ENCODE assay signal across 25 mouse cellular contexts in genomic region chr1:53037443-53037871, GRCm38 (mm10). TPM values are rescaled to one million over a fixed set of nuclear protein-coding genes. Genes with fewer than 3 reads are reported as not detected.
A peak's percentile ranks its signal among the peaks of the same experiment; 100 is the strongest.
DNase-seq lines count a peak whose midpoint lies in the region; ATAC-seq lines count a peak whose summit lies in the region.
"Had no signal": no experiment of that assay in that cellular context is flagged by ENCODE, and none has a peak within 500 bp of the region (broad histone marks: within the 10 kb centered on the region; RNA-seq: fewer than 3 reads in every experiment).

No protein-coding gene starts in this region.

- WGBS in forebrain, embryonic 13.5 days = 84% methylated on average over 5 of the region's 5 CpGs
- 84% methylated on average over 5 of the region's 5 CpGs for WGBS in forebrain, embryonic 15.5 days
- WGBS in heart, embryonic 10.5 days = 64% methylated on average over 5 of the region's 5 CpGs
- WGBS in midbrain, embryonic 10.5 days = 89% methylated on average over 5 of the region's 5 CpGs

- H3K9me3 ChIP-seq in forebrain, embryonic 13.5 days (replicated peaks) = no peaks in the 10 kb centered on the region
- no peaks in the 10 kb centered on the region for H3K9me3 ChIP-seq in forebrain, embryonic 15.5 days
- no peaks in the 10 kb centered on the region for H3K9me3 ChIP-seq in heart, embryonic 10.5 days
- H3K9me3 ChIP-seq in midbrain, embryonic 10.5 days (replicated peaks) = no peaks in the 10 kb centered on the region
- H3K9me3 ChIP-seq: embryonic facial prominence, embryonic 15.5 days; forebrain, embryonic 10.5 days; G1E; intestine, embryonic 15.5 days; megakaryocyte, embryonic 14.5 days; midbrain, embryonic 15.5 days; neural tube, embryonic 15.5 days; stomach, embryonic 15.5 days had no signal

- 0 out of 2 replicates have a peak, but pooled peaks have one; percentile 6 for ATAC-seq in forebrain, embryonic 13.5 days
- no peak for ATAC-seq in forebrain, embryonic 15.5 days (replicated peaks)
- ATAC-seq: activated CD4-positive, CD25-positive, alpha-beta regulatory T cell, adult 4 months; intestine, embryonic 15.5 days; midbrain, embryonic 15.5 days had no signal

- H3K36me3 ChIP-seq in forebrain, embryonic 13.5 days (ENCODE audit: poor library complexity, severe bottlenecking) = no peaks in the 10 kb centered on the region
- H3K36me3 ChIP-seq in forebrain, embryonic 15.5 days = no peaks in the 10 kb centered on the region
- H3K36me3 ChIP-seq in heart, embryonic 10.5 days = no peaks in the 10 kb centered on the region
- no peaks in the 10 kb centered on the region for H3K36me3 ChIP-seq in midbrain, embryonic 10.5 days
- H3K36me3 ChIP-seq: embryonic facial prominence, embryonic 15.5 days; forebrain, embryonic 10.5 days; G1E; intestine, embryonic 15.5 days; midbrain, embryonic 15.5 days; neural tube, embryonic 15.5 days; stomach, embryonic 15.5 days had no signal

- no peak overlapping the region for H3K4me3 ChIP-seq in forebrain, embryonic 13.5 days
- H3K4me3 ChIP-seq in forebrain, embryonic 15.5 days = no peak overlapping the region
- no peak overlapping the region for H3K4me3 ChIP-seq in heart, embryonic 10.5 days
- H3K4me3 ChIP-seq in midbrain, embryonic 10.5 days = no peak overlapping the region
- H3K4me3 ChIP-seq: embryonic facial prominence, embryonic 15.5 days; forebrain, embryonic 10.5 days; intestine, embryonic 15.5 days; megakaryocyte, embryonic 14.5 days; midbrain, embryonic 15.5 days; neural tube, embryonic 15.5 days; stomach, embryonic 15.5 days had no signal

- peak; percentile 24 for DNase-seq in heart, adult 8-10 months (ENCODE audit: low spot score)
- DNase-seq in heart, embryonic 10.5 days (ENCODE audit: low spot score) = no peak
- peak; percentile 77 for DNase-seq in cerebellum, adult 9-10 months
- peak; percentile 94 for DNase-seq in skeletal muscle tissue, adult 2 months (ENCODE audit: low read depth, low spot score)
- no peak for DNase-seq in midbrain, embryonic 10.5 days (ENCODE audit: low spot score)
- no peak for DNase-seq in thymus, postnatal 0 days (ENCODE audit: low spot score)
- DNase-seq: adrenal gland, postnatal 14 days; kidney, postnatal 4 days; lung, adult 18-20 months; right cerebral cortex, postnatal 25 days; thymus, adult 18-20 months had no signal

- H3K27me3 ChIP-seq in forebrain, embryonic 13.5 days = no peaks in the 10 kb centered on the region
- no peaks in the 10 kb centered on the region for H3K27me3 ChIP-seq in forebrain, embryonic 15.5 days
- H3K27me3 ChIP-seq in heart, embryonic 10.5 days (ENCODE audit: insufficient read depth, poor library complexity, severe bottlenecking) = no peaks in the 10 kb centered on the region
- no peaks in the 10 kb centered on the region for H3K27me3 ChIP-seq in midbrain, embryonic 10.5 days (ENCODE audit: low read depth, poor library complexity, severe bottlenecking)
- H3K27me3 ChIP-seq: embryonic facial prominence, embryonic 15.5 days; intestine, embryonic 15.5 days; midbrain, embryonic 15.5 days; neural tube, embryonic 15.5 days; stomach, embryonic 15.5 days had no signal

- H3K4me1 ChIP-seq in forebrain, embryonic 13.5 days = no peaks in the 10 kb centered on the region
- H3K4me1 ChIP-seq in forebrain, embryonic 15.5 days = no peaks in the 10 kb centered on the region
- peaks cover 4% of the 10 kb centered on the region; the same call in 1 of the 2 replicates for H3K4me1 ChIP-seq in heart, embryonic 10.5 days
- H3K4me1 ChIP-seq in midbrain, embryonic 10.5 days = no peaks in the 10 kb centered on the region
- H3K4me1 ChIP-seq: embryonic facial prominence, embryonic 15.5 days; forebrain, embryonic 10.5 days; intestine, embryonic 15.5 days; midbrain, embryonic 15.5 days; neural tube, embryonic 15.5 days; stomach, embryonic 15.5 days had no signal

- H3K9ac ChIP-seq in forebrain, embryonic 13.5 days = no peak overlapping the region
- no peak overlapping the region for H3K9ac ChIP-seq in forebrain, embryonic 15.5 days (replicated peaks)
- H3K9ac ChIP-seq: embryonic facial prominence, embryonic 15.5 days; hindbrain, embryonic 14.5 days; intestine, embryonic 15.5 days; midbrain, embryonic 15.5 days; neural tube, embryonic 15.5 days; stomach, embryonic 15.5 days had no signal

- H3K4me2 ChIP-seq in forebrain, embryonic 13.5 days = no peak overlapping the region
- no peak overlapping the region for H3K4me2 ChIP-seq in forebrain, embryonic 15.5 days (replicated peaks)
- H3K4me2 ChIP-seq: embryonic facial prominence, embryonic 15.5 days; hindbrain, embryonic 14.5 days; intestine, embryonic 15.5 days; liver, embryonic 11.5 days; midbrain, embryonic 15.5 days; neural tube, embryonic 15.5 days; stomach, embryonic 15.5 days had no signal

- no peak overlapping the region for H3K27ac ChIP-seq in forebrain, embryonic 13.5 days
- H3K27ac ChIP-seq in forebrain, embryonic 15.5 days (replicated peaks) = no peak overlapping the region
- no peak overlapping the region for H3K27ac ChIP-seq in heart, embryonic 10.5 days
- H3K27ac ChIP-seq in midbrain, embryonic 10.5 days (replicated peaks) = no peak overlapping the region
- H3K27ac ChIP-seq: embryonic facial prominence, embryonic 15.5 days; forebrain, embryonic 10.5 days; hindbrain, embryonic 14.5 days; intestine, embryonic 15.5 days; midbrain, embryonic 15.5 days; neural tube, embryonic 15.5 days; stomach, embryonic 15.5 days had no signal

RNA-seq across cellular contexts. Expression of gene 1700019D03Rik, which starts 17.5 kb away (rescaled TPM):
- polyA plus RNA-seq in forebrain, embryonic 13.5 days (2015; fragmentation: Nextera tagmentation; extraction: Ambion mirVana) = 2.2 and 2.6 TPM in 2 replicates
- 1.8 and 2.7 TPM in 2 replicates for polyA plus RNA-seq in forebrain, embryonic 15.5 days (2015; fragmentation: Nextera tagmentation; extraction: Ambion mirVana)
- total RNA-seq in heart, adult 8-10 months (2022) = 1 to 10 TPM in 2 of 4 experiments, under 1 TPM in 2; 0.84 to 2.3 (median 0.94) TPM
- 0.62 and 3.7 TPM in 2 replicates for polyA plus RNA-seq in heart, embryonic 10.5 days (2016; fragmentation: Nextera tagmentation; extraction: Ambion mirVana)
- polyA plus RNA-seq in midbrain, embryonic 10.5 days (2016; fragmentation: Nextera tagmentation; extraction: Ambion mirVana) = 2.7 and 3.6 TPM in 2 replicates
- polyA plus RNA-seq in thymus, postnatal 0 days (2015; fragmentation: Nextera tagmentation; extraction: Ambion mirVana) = 2.8 and 3.0 TPM in 2 replicates
- polyA plus RNA-seq: G1E had no signal

RNA-seq across cellular contexts. Expression of gene Mstn, which starts 24.0 kb away (rescaled TPM):
- 0.19 and 0.28 TPM in 2 replicates for polyA plus RNA-seq in forebrain, embryonic 13.5 days (2015; fragmentation: Nextera tagmentation; extraction: Ambion mirVana)
- polyA plus RNA-seq in forebrain, embryonic 15.5 days (2015; fragmentation: Nextera tagmentation; extraction: Ambion mirVana) = 0.52 and 0.66 TPM in 2 replicates
- total RNA-seq in heart, adult 8-10 months (2022) = 1 to 10 TPM in 2 of 4 experiments, under 1 TPM in 2; 0.14 to 1.1 (median 0.64) TPM
- 1.7 and 2.1 TPM in 2 replicates for polyA plus RNA-seq in heart, embryonic 10.5 days (2016; fragmentation: Nextera tagmentation; extraction: Ambion mirVana)
- 0.27 and 0.47 TPM in 2 replicates for polyA plus RNA-seq in midbrain, embryonic 10.5 days (2016; fragmentation: Nextera tagmentation; extraction: Ambion mirVana)
- 0.27 and 0.33 TPM in 2 replicates for polyA plus RNA-seq in thymus, postnatal 0 days (2015; fragmentation: Nextera tagmentation; extraction: Ambion mirVana)
- total RNA-seq: adrenal gland, postnatal 14 days had no signal
- polyA plus RNA-seq: activated CD4-positive, CD25-positive, alpha-beta regulatory T cell, adult 4 months; G1E; kidney, embryonic 14.5 days had no signal

Comparison
In these comparisons a context has a peak if more than half of its experiments do, and no peak if none do; other contexts are left out.
1. DNase-seq: peak in heart, adult 8-10 months (single experiment), cerebellum, adult 9-10 months (single experiment) and skeletal muscle tissue, adult 2 months (single experiment); none in heart, embryonic 10.5 days (single experiment), midbrain, embryonic 10.5 days (single experiment) and thymus, postnatal 0 days (single experiment).